Mouse (Mus musculus) bone marrow macrophage, adult 2 months (primary cell): ENCODE results near the gene Gbp3.

Source experiments
- CTCF ChIP-seq: IDR thresholded peaks from 2 replicates; pipeline ENCODE4 v1.5.1; 2012; ENCODE audit warnings: low read depth, mild to moderate bottlenecking, low read length, moderate library complexity
- POLR2A ChIP-seq: IDR thresholded peaks from 2 replicates; pipeline ENCODE4 v1.6.1; 2012; ENCODE audit warnings: mild to moderate bottlenecking, low read depth, low read length, borderline replicate concordance

DNA sequence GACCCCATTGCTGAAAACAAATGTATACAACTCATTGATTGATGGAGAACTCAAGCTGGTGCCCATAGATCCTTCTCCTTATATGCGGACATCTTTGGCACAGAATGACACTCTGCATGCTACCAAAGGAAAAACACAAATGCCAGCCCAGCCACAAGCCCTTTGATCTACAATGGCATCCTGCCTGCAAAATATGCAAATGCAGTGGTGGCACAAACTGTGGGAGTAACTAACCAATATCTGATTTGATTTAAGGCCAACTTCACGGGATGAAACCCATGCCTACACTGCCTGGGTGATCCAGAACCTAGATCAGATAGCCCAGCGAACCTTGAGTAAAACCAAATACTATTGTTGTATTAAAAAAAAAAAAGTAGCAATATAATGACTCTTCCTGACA lies 13.1 kb upstream of the Gbp3 start:
- no peak for TF ChIP-seq CTCF
- no peak for TF ChIP-seq POLR2A
